Mouse (Mus musculus) embryonic fibroblast, embryonic 13.5 days (primary cell): ENCODE data around the gene Egf. TPM values are rescaled to one million over a fixed set of nuclear protein-coding genes. Genes with fewer than 3 reads are reported as not detected.

Experiments
- H3K27ac ChIP-seq: 2 replicates; pipeline ENCODE4 v1.5.1; 2012; ENCODE audit warnings: low read length, control low read depth, inconsistent platforms; ENCODE audit not compliant: insufficient read depth
- H3K4me1 ChIP-seq: 2 replicates; pipeline ENCODE4 v1.6.1; 2011; ENCODE audit warnings: low read length; ENCODE audit not compliant: control insufficient read depth, insufficient read depth
- H3K4me3 ChIP-seq: 2 replicates; pipeline ENCODE4 v1.5.1; 2011; ENCODE audit warnings: mild to moderate bottlenecking, control low read depth, low read length; ENCODE audit not compliant: insufficient read depth
- CTCF ChIP-seq: IDR thresholded peaks from 2 replicates; pipeline ENCODE4 v1.5.1; 2011; ENCODE audit warnings: mild to moderate bottlenecking, control low read depth, low read length, moderate library complexity, borderline replicate concordance; ENCODE audit not compliant: insufficient read depth
- POLR2A ChIP-seq: IDR thresholded peaks from 2 replicates; pipeline ENCODE4 v1.6.1; 2011; ENCODE audit warnings: low read depth, mild to moderate bottlenecking, control low read depth, low read length, moderate library complexity
- polyA plus RNA-seq: library from polyadenylated mRNA; stranded (reverse); fragments of >200 nt; gene quantifications from 2 replicates; pipeline ENCODE4 v1.2.4, GENCODE M21; 2011; ENCODE audit warnings: low read depth; ENCODE audit not compliant: missing spikeins, insufficient read length

The Egf gene
- polyA plus RNA-seq = 1.3 and 1.6 TPM in 2 replicates

DNA sequence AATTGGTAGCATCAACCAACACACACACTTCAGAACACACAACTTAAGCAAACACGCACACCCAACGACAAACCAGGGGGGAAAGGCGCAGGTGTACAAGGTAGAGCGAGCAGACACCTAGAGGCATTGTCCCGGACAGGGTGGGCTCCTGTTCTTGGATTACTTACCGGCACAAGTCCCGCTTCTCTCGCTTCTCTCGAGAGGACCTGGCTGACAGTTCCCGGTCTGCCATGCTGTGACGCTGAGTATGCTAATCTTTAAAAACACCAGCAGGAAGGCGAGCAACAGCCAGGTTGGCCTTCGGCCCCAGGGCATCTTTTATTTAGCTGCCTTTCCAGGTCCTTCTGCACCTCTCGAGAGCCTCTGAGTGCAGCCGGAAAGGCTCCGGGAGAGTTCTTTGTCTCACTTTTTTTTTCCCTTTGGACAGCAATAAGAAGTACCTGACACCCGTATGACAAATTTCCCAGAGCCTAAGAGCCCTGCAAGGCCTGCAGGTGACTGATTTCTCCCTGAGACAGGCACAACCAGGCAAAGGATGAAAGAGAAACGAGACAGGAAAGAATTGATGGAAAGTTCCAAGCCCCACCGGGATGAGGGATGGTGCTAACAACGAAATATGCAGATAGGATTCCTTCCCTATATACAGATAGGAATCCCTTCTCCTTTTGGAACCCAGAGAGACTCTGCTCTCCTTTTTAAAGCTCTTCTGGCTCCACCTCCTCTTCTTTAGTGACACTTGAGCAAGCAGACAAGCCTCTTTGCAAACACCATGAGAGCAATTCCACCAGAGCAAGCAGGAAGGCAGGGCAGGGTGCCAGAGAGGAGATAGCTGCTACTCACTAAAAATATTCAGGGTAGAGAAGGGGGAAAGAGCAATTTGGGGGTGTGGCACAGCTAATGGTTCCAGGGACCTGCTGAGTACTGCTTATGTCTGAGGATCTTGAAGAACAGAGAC is at the start of gene Egf:
Gene Egf, minus strand, starts transcription at position 667 of the 955 bp plus-strand sequence.
- Histone ChIP-seq H3K4me3 (no peak within 1 kb of the TSS), H3K27ac (no peak within 1 kb of the TSS), H3K4me1 (peaks cover 2% of the 10 kb centered on the region; the same call in 1 of the 2 replicates)
- TF ChIP-seq POLR2A (no peak), CTCF (no peak)

DNA sequence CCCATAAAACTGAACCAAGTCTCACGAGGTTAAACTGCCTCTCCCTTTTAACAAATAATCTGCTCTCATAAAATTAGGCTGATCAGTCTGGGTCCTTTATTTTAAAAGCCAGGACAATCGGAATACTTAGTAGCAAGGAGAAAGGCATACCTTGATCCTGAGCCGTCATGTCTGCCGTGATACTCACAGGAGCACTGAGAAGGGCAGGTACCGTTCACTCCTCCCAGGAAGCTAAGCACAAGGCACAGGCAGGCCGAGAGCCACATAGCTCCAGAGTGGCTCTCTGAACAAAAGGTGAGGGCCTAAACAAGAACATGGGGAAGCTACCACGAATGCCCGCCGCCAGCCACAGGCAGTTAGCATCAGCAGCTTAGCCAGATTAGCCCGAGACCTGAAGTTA is 48.6 kb upstream of the Egf start, which contains the start of gene Lrit3:
Gene Lrit3, minus strand, starts transcription at position 266 of the 400 bp plus-strand sequence.
- no peak within 1 kb of the TSS for H3K27ac ChIP-seq
- TF ChIP-seq CTCF (no peak), POLR2A (no peak)
- no peaks in the 10 kb centered on the region for H3K4me1 ChIP-seq

DNA sequence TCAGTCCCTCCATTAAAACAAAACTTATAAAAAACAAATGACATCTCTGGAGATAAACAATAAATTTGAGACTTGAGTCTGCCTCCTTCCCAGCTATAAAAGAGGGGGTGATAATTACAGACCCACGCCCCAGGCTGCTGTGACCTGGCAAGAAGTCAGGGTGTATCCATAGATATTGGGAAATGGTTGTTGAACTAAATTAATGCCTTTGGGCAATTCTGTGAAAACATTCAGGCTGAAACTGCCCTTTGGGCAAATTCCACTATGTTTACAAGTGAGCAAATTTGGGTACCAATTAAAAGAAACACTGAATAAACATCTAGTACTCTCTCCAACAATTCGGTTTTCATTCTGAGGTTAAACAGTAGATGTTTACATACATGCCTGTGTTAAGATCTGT is 43.9 kb upstream of the Egf start:
- Histone ChIP-seq H3K27ac (no peak overlapping the region), H3K4me3 (no peak overlapping the region), H3K4me1 (no peaks in the 10 kb centered on the region)
- TF ChIP-seq POLR2A (no peak), CTCF (no peak)

More for the DNA sequence above, 48.6 kb upstream of the Egf start, which contains the start of gene Lrit3:
- H3K4me3 ChIP-seq = no peak within 1 kb of the TSS

DNA sequence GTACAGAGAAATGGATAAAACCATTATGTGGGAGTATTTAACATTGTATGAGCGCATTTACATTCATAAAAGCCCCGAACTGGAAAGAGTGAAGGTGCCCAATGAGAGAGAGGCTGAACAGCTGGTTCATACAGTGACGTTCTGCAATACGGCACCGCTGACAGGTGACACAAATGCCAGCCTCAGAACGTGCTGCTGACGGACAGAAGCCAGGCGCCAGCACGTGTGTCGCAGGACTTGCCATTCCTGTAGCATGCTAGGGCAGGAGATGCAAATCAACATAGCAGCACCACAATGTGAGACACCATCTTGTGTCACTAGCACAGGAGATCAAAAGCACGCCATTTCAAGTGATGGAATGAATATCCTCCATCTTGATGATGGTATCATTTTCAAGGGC is 43.4 kb upstream of the Egf start:
- no peak overlapping the region for H3K4me3 ChIP-seq
- H3K27ac ChIP-seq = no peak overlapping the region
- no peaks in the 10 kb centered on the region for H3K4me1 ChIP-seq
- TF ChIP-seq POLR2A = no peak
- no peak for TF ChIP-seq CTCF

DNA sequence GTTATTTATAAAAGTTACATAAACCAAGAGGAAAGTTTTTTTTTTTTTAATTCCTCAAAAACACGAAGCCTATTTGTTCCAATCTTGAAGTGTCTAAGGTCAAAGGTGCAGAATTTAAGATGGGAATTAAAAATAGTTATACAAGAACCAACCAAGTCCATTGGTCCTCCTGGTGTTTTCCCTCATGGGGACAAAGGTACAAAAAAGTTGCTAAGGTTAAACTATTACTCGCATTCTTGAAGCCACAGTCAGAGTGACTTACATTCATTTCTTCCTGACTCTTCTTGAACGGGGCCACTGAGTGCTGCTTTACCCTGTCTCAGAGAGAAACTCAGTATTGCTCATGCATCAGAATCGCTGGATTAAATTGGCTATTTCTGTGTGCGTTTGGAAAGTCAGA is 42.2 kb upstream of the Egf start:
- no peaks in the 10 kb centered on the region for H3K4me1 ChIP-seq
- no peak for TF ChIP-seq POLR2A
- TF ChIP-seq CTCF = no peak
- H3K4me3 ChIP-seq = no peak overlapping the region
- no peak overlapping the region for H3K27ac ChIP-seq

DNA sequence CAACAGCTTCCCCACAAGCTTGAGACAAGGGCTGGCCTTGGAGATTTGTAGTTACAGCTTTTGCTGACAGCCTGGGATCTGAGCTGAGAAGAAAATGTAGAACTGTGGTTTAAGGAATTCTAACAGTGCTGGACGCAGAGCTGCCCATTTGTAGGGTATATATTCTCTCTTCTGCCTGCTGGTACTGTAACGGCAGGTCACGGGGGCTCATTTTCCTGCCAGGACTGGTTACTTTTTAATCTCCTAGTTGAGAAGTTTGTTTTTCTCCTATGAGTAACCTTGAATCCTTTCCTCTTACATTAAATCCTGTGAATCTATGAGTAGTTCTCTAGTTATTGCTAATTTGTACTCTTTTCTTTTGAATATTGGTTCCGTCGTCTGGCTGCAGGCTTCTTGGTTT is 38.7 kb upstream of the Egf start:
- Histone ChIP-seq H3K4me1 (no peaks in the 10 kb centered on the region), H3K4me3 (no peak overlapping the region), H3K27ac (no peak overlapping the region)
- TF ChIP-seq CTCF (no peak), POLR2A (no peak)

DNA sequence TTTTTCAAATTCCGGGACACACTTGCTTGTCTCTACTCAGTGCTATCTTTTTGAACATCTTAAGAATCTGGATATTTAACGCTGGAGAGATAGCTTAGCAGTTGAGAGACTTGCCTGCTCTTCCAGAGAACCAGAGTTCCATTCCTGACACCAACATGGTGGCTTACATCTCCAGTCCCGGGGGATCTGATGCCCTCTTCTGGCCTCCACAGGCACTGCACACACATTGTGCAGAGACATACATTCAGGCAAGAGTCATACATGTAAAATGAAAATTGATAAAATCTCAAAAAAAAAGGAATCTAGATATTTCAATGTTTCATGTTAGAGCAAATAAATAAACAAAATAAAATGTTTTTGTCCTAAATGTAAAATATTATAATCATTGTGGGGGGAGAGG is 27.6 kb upstream of the Egf start:
- TF ChIP-seq CTCF (no peak), POLR2A (no peak)
- no peak overlapping the region for H3K4me3 ChIP-seq
- no peak overlapping the region for H3K27ac ChIP-seq
- H3K4me1 ChIP-seq = no peaks in the 10 kb centered on the region

DNA sequence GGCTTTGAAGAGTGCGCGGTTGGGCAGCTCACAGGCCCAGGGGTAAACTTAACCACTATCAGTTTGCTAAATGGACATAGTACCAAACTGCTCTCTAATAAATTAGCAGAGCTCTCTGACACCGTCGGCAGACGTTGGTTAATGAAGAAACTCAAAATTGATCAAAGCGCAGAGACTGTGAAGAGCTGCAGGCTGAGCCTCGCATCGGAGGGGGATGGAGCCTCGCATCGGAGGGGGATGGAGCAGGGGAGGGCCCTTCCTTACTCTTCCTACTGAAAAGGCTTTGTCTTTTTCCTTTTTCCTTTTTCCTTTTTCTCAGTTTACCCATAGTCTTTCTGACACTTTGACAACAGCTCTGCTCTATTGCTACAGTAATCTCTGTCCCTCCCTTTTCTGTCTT is 26.3 kb upstream of the Egf start:
- H3K4me3 ChIP-seq = no peak overlapping the region
- H3K4me1 ChIP-seq = no peaks in the 10 kb centered on the region
- TF ChIP-seq CTCF (no peak), POLR2A (no peak)
- H3K27ac ChIP-seq = no peak overlapping the region

DNA sequence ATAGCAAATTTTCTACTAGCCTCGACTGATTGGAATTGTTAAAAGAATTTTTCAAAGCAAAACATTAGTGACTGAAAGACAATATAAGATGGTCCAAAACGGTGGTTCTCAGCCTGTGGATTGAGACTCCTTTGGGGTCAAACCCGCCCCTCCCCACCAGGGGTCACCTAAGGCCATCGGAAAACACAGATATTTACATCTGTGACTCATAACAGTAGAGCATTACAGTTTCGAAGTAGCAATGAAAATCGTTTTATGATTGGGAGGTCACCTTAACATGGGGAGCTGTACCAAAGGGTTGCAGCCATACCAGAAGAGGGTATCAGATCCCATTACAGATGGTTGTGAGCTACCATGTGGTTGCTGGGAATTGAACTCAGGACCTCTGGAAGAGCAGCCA is 16.1 kb upstream of the Egf start:
- Histone ChIP-seq H3K27ac (no peak overlapping the region), H3K4me1 (no peaks in the 10 kb centered on the region), H3K4me3 (no peak overlapping the region)
- TF ChIP-seq CTCF (no peak), POLR2A (no peak)
